In the genomic region with DNA sequence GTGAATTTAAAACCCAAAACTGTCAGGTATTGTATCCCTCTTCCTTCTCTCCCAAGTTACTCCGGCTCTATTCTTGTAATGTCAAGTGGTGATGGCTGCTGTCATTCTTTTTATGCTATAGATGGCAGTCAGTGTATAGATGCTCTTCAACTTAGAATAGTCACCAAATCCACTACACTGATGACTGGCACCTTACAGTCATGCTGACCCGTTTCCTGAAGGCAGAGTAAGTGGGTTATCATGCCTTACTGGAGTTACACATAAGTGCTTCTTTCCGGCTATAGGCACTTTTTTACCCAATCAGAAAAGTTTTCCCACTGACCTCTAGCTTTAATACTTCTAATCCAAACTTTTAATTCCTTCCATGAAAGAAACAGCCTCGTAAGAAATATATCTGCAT, we compare ENCODE assay signal across 26 mouse cellular contexts. TPM values are rescaled to one million over a fixed set of nuclear protein-coding genes. Genes with fewer than 3 reads are reported as not detected.
DNase-seq lines count a peak whose midpoint lies in the region; ATAC-seq and TF ChIP-seq lines count a peak whose summit lies in the region.
"Had no signal": no experiment of that assay in that cellular context is flagged by ENCODE, and none has a peak within 500 bp of the region (broad histone marks: within the 10 kb centered on the region; RNA-seq: fewer than 3 reads in every experiment).

No protein-coding gene starts in this region.

- no peak overlapping the region for H3K27ac ChIP-seq in hindbrain, postnatal 0 days
- H3K27ac ChIP-seq: embryonic facial prominence, embryonic 12.5 days; embryonic facial prominence, embryonic 15.5 days; heart, embryonic 10.5 days; heart, embryonic 13.5 days; hindbrain, embryonic 14.5 days had no signal

- 0 out of 2 replicates have a peak, but pooled peaks cover 3% of the 10 kb centered on the region for H3K4me1 ChIP-seq in hindbrain, postnatal 0 days (ENCODE audit: insufficient read depth, low read length)

- ATAC-seq in activated CD4-positive, CD25-positive, alpha-beta regulatory T cell, adult 4 months: peak; percentile 28
- no peak for ATAC-seq in hindbrain, postnatal 0 days
- ATAC-seq: forebrain, embryonic 14.5 days; forebrain, postnatal 0 days; intestine, embryonic 16.5 days had no signal

- DNase-seq in 416B (ENCODE audit: low read depth): peak; percentile 69
- peak; percentile 28 for DNase-seq in CD4-positive helper T cell, adult 2 months (ENCODE audit: low read depth, low spot score)
- DNase-seq in induced T-regulatory cell, adult 2 months (ENCODE audit: low read depth): peak; percentile 89
- DNase-seq in urinary bladder, postnatal 14 days (ENCODE audit: low spot score): no peak
- no peak for DNase-seq in hindbrain, postnatal 0 days (ENCODE audit: low spot score)
- no peak for DNase-seq in gastrocnemius, adult 8-10 months (ENCODE audit: low spot score in 2 of 2)
- no peak for DNase-seq in gastrocnemius, adult 18-20 months (ENCODE audit: low spot score)
- DNase-seq: adrenal gland, postnatal 14 days; cerebellum, adult 11-12 months; cerebellum, adult 9-10 months; cerebellum, postnatal 14 days; forebrain, postnatal 0 days; gastrocnemius, postnatal 10 days; gastrocnemius, postnatal 36 days; heart, adult 18-20 months; heart, postnatal 14 days; heart, postnatal 4 days; kidney, adult 18-20 months had no signal

- H3K4me3 ChIP-seq in hindbrain, postnatal 0 days (ENCODE audit: low read length): no peak overlapping the region
- H3K4me3 ChIP-seq: embryonic facial prominence, embryonic 12.5 days; embryonic facial prominence, embryonic 15.5 days; heart, embryonic 10.5 days; heart, embryonic 13.5 days had no signal

- WGBS in hindbrain, postnatal 0 days: 91% methylated on average over 4 of the region's 4 CpGs

- H3K4me2 ChIP-seq in hindbrain, postnatal 0 days (ENCODE audit: low read depth, low read length): no peak overlapping the region
- H3K4me2 ChIP-seq: embryonic facial prominence, embryonic 12.5 days; embryonic facial prominence, embryonic 15.5 days; heart, embryonic 13.5 days; hindbrain, embryonic 14.5 days had no signal

- H3K9ac ChIP-seq in hindbrain, postnatal 0 days (replicated peaks; ENCODE audit: low read length): no peak overlapping the region
- H3K9ac ChIP-seq: embryonic facial prominence, embryonic 12.5 days; embryonic facial prominence, embryonic 15.5 days; forebrain, postnatal 0 days; heart, embryonic 13.5 days; hindbrain, embryonic 14.5 days had no signal

- no peaks in the 10 kb centered on the region for H3K27me3 ChIP-seq in hindbrain, postnatal 0 days (ENCODE audit: insufficient read depth, low read length)
- H3K27me3 ChIP-seq: embryonic facial prominence, embryonic 12.5 days; embryonic facial prominence, embryonic 15.5 days; heart, embryonic 13.5 days had no signal

- no peaks in the 10 kb centered on the region for H3K36me3 ChIP-seq in hindbrain, postnatal 0 days (ENCODE audit: insufficient read depth, low read length)
- H3K36me3 ChIP-seq: embryonic facial prominence, embryonic 12.5 days; embryonic facial prominence, embryonic 15.5 days; heart, embryonic 10.5 days; heart, embryonic 13.5 days had no signal

- no peaks in the 10 kb centered on the region for H3K9me3 ChIP-seq in hindbrain, postnatal 0 days (ENCODE audit: low read length)
- H3K9me3 ChIP-seq: embryonic facial prominence, embryonic 12.5 days; embryonic facial prominence, embryonic 15.5 days; heart, embryonic 10.5 days; heart, embryonic 13.5 days had no signal

- TF ChIP-seq CTCF in hindbrain, postnatal 0 days (IDR thresholded peaks at IDR 0.05; ENCODE audit: low read depth): no peak

RNA-seq across cellular contexts. Expression of a gene that starts 6.5 kb away (rescaled TPM):
- 100 to 1,000 TPM; 457 to 622 TPM for polyA plus RNA-seq in activated CD4-positive, CD25-positive, alpha-beta regulatory T cell, adult 4 months (2017; shearing (Covaris generic))
- total RNA-seq in hindbrain, postnatal 0 days (2014; rRNA removed): 3.3 and 4.0 TPM in 2 replicates
- 0.94 and 1.8 TPM in 2 replicates for polyA plus RNA-seq in hindbrain, postnatal 0 days (2015; fragmentation: Nextera tagmentation; extraction: Ambion mirVana)
- total RNA-seq in gastrocnemius, adult 8-10 months (2022): 10 to 100 TPM; 16.9 to 23.0 (median 20.5) TPM
- 10 to 100 TPM; 14.4 to 16.7 TPM for total RNA-seq in gastrocnemius, adult 18-20 months (2021)

Comparison
In these comparisons a context has a peak if more than half of its experiments do, and no peak if none do; other contexts are left out.
1. DNase-seq: peak in 416B (single experiment), CD4-positive helper T cell, adult 2 months (single experiment) and induced T-regulatory cell, adult 2 months (single experiment); none in urinary bladder, postnatal 14 days (single experiment), hindbrain, postnatal 0 days (single experiment), gastrocnemius, adult 8-10 months (0 of 2) and gastrocnemius, adult 18-20 months (single experiment).